Mouse (Mus musculus): Measurements from ENCODE around the gene Grem1. TPM values are rescaled to one million over a fixed set of nuclear protein-coding genes. Genes with fewer than 3 reads are reported as not detected.

Gene Grem1
- polyA plus RNA-seq, 1 experiment from 2014 or later, result 8.1 TPM

DNA sequence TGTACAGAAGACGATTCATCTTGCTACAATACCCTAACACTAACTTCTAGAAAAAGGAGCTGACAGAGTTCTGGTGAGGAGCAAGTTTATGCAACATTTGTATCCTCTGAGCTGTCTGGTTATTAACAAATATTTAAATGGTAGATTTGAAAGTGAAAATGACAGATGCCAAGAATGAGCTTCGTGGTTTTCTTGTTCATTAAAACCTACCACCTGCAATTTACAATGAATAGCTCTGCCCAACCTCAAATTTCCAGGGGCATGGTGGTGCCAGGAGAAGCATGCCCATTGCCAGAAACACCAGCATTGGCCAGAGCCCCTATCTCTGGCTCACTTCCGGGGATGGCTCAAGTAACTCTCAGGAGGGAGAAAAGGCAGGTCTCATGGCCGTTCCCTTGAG lies 23.1 kb upstream of the Grem1 start:
- Histone ChIP-seq H3K27ac (no peak overlapping the region), H3K27me3 (replicated peaks) (no peaks in the 10 kb centered on the region), H3K4me1 (replicated peaks) (no peaks in the 10 kb centered on the region), H3K9me3 (no peaks in the 10 kb centered on the region), H3K9ac (no peak overlapping the region), H3K4me2 (replicated peaks) (no peak overlapping the region), H3K4me3 (replicated peaks) (no peak overlapping the region), H3K36me3 (no peaks in the 10 kb centered on the region)
- WGBS, result 62% methylated on average over 4 of the region's 4 CpGs
- no peak for ATAC-seq

DNA sequence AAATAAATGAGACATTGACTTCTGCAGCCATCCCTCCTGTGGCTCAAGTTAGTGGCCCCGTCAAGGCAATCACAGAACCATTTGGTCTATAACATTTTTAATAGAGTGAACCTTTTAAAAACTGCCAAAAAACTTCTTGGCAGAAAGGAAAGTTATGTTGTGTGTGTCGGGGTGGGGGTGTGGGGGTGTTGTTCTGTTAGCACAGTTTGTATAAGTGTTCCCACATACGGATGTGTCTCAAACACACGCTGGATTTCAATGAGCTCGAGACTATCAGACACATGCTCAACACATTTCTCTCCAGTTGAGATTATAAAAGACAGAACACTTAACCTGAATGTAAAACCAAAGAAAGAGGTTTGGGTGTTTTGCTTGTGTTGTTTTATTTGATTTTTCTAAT lies 22.7 kb upstream of the Grem1 start:
- no peak for ATAC-seq
- no peak overlapping the region for H3K27ac ChIP-seq
- H3K4me2 ChIP-seq (replicated peaks), result no peak overlapping the region
- H3K4me3 ChIP-seq (replicated peaks), result no peak overlapping the region
- no peak overlapping the region for H3K9ac ChIP-seq
- 66% methylated on average over 5 of the region's 5 CpGs for WGBS
- no peaks in the 10 kb centered on the region for H3K27me3 ChIP-seq (replicated peaks)
- no peaks in the 10 kb centered on the region for H3K4me1 ChIP-seq (replicated peaks)
- H3K36me3 ChIP-seq, result no peaks in the 10 kb centered on the region
- H3K9me3 ChIP-seq, result no peaks in the 10 kb centered on the region

DNA sequence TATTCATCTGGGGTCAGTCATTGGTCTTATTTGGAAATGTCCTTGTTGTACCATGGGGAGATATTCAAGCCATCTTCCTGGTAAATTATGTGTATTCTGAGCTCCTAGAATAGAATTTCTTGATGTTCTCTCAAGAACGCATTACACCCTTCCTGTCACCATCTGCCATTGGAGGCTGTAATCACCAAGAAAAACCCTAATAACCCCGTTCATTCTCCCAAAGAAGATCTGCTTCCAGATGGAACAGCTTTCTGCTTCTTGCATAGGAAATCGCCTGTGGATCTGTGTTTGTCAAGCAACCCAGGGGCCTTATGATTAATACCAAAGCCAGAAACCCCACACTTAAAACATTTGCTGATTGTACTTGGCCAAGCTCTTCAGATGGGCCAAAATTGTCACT lies 20.9 kb upstream of the Grem1 start:
- WGBS, result 79% methylated on average over 3 of the region's 3 CpGs
- ATAC-seq, result no peak
- H3K9ac ChIP-seq, result no peak overlapping the region

DNA sequence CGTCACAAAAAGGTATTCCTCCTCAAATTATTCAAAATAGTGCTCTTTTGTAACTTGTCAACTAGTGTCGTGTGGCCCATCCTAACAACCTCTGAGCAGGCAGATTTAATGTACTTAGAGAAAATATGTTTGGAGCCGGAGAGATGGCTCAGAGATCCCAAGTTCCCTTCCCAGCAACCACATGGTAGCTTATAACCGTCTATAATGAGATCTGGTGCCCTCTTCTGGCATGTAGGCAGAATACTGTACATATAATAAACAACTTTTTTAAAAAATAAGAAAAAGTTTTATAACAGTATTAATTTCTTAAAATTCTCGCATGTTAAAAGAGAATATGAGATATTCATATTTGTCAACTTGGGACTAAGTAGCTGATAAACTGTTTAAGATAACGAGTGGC lies 19.6 kb upstream of the Grem1 start:
- Histone ChIP-seq H3K36me3 (no peaks in the 10 kb centered on the region), H3K9ac (no peak overlapping the region), H3K4me3 (replicated peaks) (no peak overlapping the region), H3K27me3 (replicated peaks) (no peaks in the 10 kb centered on the region), H3K27ac (no peak overlapping the region), H3K9me3 (no peaks in the 10 kb centered on the region), H3K4me2 (replicated peaks) (no peak overlapping the region), H3K4me1 (replicated peaks) (no peaks in the 10 kb centered on the region)
- 75% methylated on average over 6 of the region's 6 CpGs for WGBS
- no peak for ATAC-seq

More for the DNA sequence above, 20.9 kb upstream of the Grem1 start:
- Histone ChIP-seq H3K27me3 (replicated peaks) (no peaks in the 10 kb centered on the region), H3K36me3 (no peaks in the 10 kb centered on the region), H3K4me3 (replicated peaks) (no peak overlapping the region), H3K4me1 (replicated peaks) (no peaks in the 10 kb centered on the region), H3K4me2 (replicated peaks) (no peak overlapping the region), H3K27ac (no peak overlapping the region), H3K9me3 (no peaks in the 10 kb centered on the region)

DNA sequence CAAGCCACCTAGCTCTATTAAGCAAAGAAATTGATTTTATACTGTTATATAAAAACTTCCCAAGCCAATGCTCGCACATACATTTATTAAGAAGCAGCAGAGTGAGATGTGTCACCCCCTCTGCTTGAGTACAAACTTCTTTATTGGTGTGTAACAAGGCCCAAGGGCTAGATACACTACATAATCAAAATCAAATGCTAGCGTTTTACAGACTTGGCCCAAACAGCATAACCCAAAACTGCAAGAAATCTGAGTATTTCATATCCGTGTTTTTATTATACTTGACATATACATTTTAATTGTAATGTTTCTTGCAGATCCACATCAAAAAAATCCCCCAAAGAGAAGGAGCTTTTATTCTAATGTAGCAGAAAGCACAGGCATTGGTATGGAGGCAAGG lies 17.9 kb upstream of the Grem1 start:
- WGBS, result 88% methylated on average over 3 of the region's 3 CpGs
- no peak for ATAC-seq
- Histone ChIP-seq H3K27me3 (replicated peaks) (no peaks in the 10 kb centered on the region), H3K27ac (no peak overlapping the region), H3K4me3 (replicated peaks) (no peak overlapping the region), H3K36me3 (no peaks in the 10 kb centered on the region), H3K9ac (no peak overlapping the region), H3K9me3 (no peaks in the 10 kb centered on the region), H3K4me2 (replicated peaks) (no peak overlapping the region), H3K4me1 (replicated peaks) (no peaks in the 10 kb centered on the region)

DNA sequence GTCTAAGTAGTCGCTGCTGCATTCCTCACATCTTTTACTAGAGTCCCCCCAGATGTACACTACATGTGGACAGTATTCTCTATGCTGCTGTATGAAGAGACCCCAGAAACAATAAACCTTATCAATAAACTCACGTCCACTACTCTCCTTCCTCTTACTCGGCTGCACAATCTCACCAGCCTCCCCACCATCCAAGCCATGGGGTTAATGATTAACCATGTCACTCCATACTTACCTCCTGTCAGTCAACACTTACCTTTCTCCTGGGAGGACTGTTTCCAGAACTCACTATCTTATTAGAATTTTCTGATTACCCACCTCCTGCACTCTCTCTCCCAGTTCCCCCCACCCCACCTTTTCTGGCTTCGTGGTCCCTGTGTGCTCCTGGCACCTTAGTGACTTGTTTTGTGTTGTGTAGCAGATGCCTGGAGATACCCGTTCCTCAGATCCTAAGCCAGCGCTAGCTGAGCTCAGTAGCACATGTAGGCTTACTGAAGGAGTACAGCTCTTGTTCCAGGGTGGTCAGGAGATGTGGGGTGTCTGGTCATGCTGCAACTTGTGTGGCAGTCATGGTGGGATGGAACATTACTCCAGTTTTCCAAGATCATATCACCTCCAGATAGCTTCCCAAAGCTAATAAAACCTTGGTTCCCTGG lies 15.8 kb upstream of the Grem1 start:
- H3K4me3 ChIP-seq (replicated peaks), result no peak overlapping the region
- ATAC-seq, result peak; percentile 97
- H3K4me2 ChIP-seq (replicated peaks), result no peak overlapping the region; the same call in 1 of the 2 replicates

DNA sequence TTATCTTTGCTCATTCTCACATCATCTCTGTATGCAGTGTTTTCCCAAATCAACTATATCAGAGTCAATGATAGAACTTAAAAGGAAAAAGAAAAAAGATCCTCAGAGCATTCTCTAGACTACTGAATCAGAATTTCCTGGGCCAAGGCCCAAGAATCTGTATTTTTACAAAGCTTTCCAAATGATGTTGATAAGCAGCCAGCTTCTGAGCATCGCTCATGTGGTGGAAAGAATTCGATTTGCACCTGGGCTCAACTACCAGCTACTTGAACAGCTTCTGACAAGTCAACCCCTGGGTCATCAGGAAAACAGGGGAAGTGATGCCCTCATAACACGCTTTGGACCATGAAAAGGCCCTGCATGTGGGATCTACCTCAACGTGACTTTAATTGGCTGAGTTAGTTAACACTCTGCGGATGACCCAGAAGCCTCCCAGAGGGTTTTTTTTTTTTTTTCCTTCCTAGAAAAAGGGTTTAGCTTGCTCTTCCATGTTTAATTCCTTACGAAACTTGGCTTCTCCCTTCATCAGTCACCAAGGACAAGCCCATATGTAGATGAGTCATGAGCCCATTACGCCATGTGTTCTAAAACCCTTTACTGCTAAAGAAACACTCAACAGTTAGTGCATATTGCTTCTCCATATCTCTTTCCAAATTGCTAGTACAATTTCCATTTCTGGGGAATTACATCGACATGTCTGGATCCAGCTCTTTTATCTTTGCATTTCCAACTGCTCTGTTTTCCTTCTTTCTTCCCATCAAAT lies 10.3 kb upstream of the Grem1 start:
- H3K27me3 ChIP-seq (replicated peaks), result no peaks in the 10 kb centered on the region
- H3K4me2 ChIP-seq (replicated peaks), result no peak overlapping the region
- H3K4me1 ChIP-seq (replicated peaks), result no peaks in the 10 kb centered on the region
- 83% methylated on average over 8 of the region's 8 CpGs for WGBS
- no peak overlapping the region for H3K27ac ChIP-seq
- H3K9me3 ChIP-seq, result no peaks in the 10 kb centered on the region
- no peak overlapping the region for H3K4me3 ChIP-seq (replicated peaks)
- no peak for ATAC-seq
- H3K9ac ChIP-seq, result no peak overlapping the region
- no peaks in the 10 kb centered on the region for H3K36me3 ChIP-seq

More for the DNA sequence above, 15.8 kb upstream of the Grem1 start:
- Histone ChIP-seq H3K27ac (no peak overlapping the region), H3K9ac (no peak overlapping the region), H3K27me3 (replicated peaks) (no peaks in the 10 kb centered on the region), H3K4me1 (replicated peaks) (no peaks in the 10 kb centered on the region), H3K36me3 (no peaks in the 10 kb centered on the region), H3K9me3 (no peaks in the 10 kb centered on the region)
- 58% methylated on average over 6 of the region's 6 CpGs for WGBS

DNA sequence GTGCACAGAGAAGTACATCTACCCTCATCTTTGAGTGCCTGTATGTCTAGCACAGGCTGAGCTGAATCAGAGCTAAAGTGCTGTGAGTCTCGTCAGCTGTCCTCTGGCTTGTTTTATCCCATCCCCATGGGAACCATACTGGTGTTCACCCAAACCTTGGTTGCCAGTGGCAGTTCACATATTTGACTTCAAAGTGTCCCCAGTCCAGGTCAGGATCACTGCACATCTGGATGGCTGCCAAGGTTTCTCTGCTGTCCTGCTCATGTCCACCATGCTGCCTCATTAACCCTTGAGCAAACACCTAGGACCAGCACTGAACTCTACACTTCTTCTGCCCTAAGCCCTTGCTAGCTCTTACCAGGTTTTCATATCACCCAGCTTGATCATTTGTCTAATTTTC lies 7.4 kb upstream of the Grem1 start:
- no peak overlapping the region for H3K9ac ChIP-seq
- H3K27me3 ChIP-seq (replicated peaks), result no peaks in the 10 kb centered on the region
- H3K4me3 ChIP-seq (replicated peaks), result no peak overlapping the region
- H3K36me3 ChIP-seq, result no peaks in the 10 kb centered on the region
- H3K4me2 ChIP-seq (replicated peaks), result no peak overlapping the region
- ATAC-seq, result no peak
- 48% methylated on average over 1 of the region's 1 CpGs for WGBS
- H3K27ac ChIP-seq, result no peak overlapping the region
- H3K4me1 ChIP-seq (replicated peaks), result no peaks in the 10 kb centered on the region
- no peaks in the 10 kb centered on the region for H3K9me3 ChIP-seq

DNA sequence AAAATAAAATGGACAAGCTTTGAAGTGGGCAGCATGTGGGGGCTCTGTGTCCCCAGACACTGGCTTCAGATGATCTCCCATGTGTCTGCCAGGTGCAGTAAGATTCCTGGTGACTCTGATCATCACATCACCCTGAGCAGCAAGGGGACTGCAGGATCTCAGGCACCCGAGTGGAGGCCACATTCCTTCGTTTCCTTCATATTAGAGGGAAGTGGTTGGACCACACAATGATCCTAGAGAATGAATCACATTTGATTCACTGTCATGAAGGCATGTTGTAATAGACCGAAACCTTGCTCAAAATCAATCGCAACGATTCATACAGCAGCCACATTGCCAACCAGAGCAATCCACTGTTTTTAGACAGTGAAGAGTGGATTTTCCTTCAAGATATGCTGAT lies 6.5 kb upstream of the Grem1 start:
- Histone ChIP-seq H3K27me3 (replicated peaks) (no peaks in the 10 kb centered on the region), H3K4me2 (replicated peaks) (no peak overlapping the region), H3K4me3 (replicated peaks) (no peak overlapping the region), H3K9me3 (no peaks in the 10 kb centered on the region), H3K36me3 (no peaks in the 10 kb centered on the region), H3K9ac (no peak overlapping the region), H3K4me1 (replicated peaks) (no peaks in the 10 kb centered on the region), H3K27ac (no peak overlapping the region)
- 79% methylated on average over 5 of the region's 5 CpGs for WGBS
- no peak for ATAC-seq

DNA sequence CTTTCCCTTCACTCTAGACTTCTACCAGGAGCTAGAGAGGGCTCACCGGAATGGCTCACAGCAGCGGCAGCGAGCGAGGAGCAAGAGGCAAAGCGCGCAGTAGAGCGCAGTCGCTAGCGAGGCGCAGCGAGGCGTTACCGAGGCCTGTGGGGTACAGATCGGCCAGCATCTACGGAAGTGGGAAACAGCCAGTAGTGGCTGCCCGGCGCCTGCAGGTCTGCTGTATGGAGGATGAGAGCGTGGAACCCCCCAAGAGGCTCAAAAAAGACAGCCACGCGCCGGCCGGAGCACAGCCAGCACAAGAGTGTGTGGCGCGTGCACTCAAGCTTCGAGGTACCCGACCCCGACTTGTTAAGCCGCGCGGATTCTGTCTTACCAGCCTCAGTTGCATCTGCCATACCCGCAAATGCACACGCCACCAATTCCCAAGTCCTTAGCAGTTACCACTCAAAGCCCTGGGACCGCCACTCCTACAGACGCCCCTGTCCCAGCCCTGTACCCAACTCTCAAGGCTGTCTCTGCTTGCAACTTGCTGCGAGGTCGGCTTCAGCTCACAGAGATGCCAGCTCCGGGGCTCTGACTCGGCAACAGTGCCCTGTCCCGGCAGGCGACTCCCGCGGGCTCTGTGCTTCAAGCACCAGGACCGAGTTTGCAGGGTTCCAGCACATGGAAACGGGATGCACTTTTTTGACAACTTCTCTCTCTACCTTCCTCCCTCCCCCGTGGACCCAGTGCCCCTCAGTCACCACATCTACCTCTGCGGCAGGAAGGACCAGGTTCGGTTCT lies 728 bp downstream of the Grem1 start:
- Histone ChIP-seq H3K4me2 (replicated peaks) (peak overlapping the region; percentile 93), H3K4me1 (replicated peaks) (peaks cover 17% of the 10 kb centered on the region), H3K36me3 (no peaks in the 10 kb centered on the region), H3K27me3 (replicated peaks) (peaks cover 29% of the 10 kb centered on the region), H3K9me3 (no peaks in the 10 kb centered on the region), H3K9ac (peak overlapping the region; percentile 44), H3K4me3 (replicated peaks) (peak overlapping the region; percentile 48), H3K27ac (peak overlapping the region; percentile 5; the same call in 1 of the 2 replicates)
- ATAC-seq, result peak; percentile 57; the same call in 1 of the 2 replicates
- WGBS, result under 1% methylated on average over 47 of the region's 47 CpGs

DNA sequence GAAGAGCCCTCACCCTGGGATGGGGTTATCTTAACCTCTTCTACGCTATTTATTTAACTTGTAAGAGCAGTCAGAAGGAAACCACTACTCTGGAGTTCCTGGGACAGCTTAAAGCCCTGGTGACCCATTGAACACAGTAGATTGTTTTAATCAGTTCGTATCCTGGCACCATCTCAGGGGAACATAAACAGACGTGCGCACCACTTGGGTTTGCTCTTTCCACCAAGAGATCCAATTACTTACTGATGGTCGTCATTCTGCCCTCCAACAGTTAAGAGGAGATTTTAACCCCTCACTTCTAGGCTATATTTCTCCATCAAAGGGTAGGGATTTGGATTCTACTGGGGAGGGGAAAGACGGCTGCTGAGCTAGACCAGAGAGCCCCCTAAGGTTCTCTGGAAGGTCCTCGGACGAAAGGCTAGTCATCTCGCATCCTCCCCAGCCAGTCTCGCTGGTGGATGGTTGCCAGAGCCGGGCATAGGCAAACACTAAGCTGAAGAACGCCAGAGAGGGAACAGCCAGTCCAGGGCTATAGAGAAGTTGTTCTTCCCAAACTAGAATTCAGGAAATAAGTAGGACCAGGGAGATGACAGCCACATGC lies 1.4 kb downstream of the Grem1 start:
- WGBS, result 4% methylated on average over 12 of the region's 12 CpGs
- Histone ChIP-seq H3K27ac (0 out of 2 replicates have a peak overlapping the region, but pooled peaks have one; percentile 5), H3K27me3 (replicated peaks) (peaks cover 29% of the 10 kb centered on the region), H3K4me1 (replicated peaks) (peaks cover 17% of the 10 kb centered on the region), H3K9me3 (no peaks in the 10 kb centered on the region), H3K9ac (peak overlapping the region; percentile 44), H3K4me3 (replicated peaks) (peak overlapping the region; percentile 48), H3K4me2 (replicated peaks) (peak overlapping the region; percentile 93), H3K36me3 (no peaks in the 10 kb centered on the region)
- ATAC-seq, result 0 out of 2 replicates have a peak, but pooled peaks have one; percentile 2

DNA sequence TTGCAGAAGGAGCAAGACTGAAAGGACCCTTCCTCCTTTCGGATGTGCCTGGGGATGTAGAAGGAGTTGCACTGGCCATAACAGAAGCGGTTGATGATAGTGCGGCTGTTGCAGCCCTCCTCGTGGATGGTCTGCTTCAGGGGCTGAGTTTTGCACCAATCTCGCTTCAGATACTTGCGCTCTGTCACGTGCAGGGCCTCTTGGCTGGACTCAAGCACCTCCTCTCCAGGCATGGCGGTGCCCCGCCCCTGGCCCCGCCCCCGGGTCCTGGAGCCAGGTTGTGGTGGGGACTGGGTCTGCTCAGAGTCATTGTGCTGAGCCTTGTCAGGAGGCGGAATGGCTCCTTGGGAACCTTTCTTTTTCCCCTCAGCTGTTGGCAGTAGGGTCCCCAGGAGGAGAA lies 8.7 kb downstream of the Grem1 start:
- Histone ChIP-seq H3K9me3 (no peaks in the 10 kb centered on the region), H3K4me1 (replicated peaks) (no peaks in the 10 kb centered on the region), H3K9ac (no peak overlapping the region), H3K27me3 (replicated peaks) (no peaks in the 10 kb centered on the region), H3K27ac (no peak overlapping the region), H3K36me3 (no peaks in the 10 kb centered on the region), H3K4me3 (replicated peaks) (no peak overlapping the region), H3K4me2 (replicated peaks) (no peak overlapping the region)
- 77% methylated on average over 12 of the region's 12 CpGs for WGBS
- ATAC-seq, result no peak

Measured in intestine, embryonic 15.5 days (tissue).